Comparison of ENCODE assay signal across 8 mouse cellular contexts in the genomic region with DNA sequence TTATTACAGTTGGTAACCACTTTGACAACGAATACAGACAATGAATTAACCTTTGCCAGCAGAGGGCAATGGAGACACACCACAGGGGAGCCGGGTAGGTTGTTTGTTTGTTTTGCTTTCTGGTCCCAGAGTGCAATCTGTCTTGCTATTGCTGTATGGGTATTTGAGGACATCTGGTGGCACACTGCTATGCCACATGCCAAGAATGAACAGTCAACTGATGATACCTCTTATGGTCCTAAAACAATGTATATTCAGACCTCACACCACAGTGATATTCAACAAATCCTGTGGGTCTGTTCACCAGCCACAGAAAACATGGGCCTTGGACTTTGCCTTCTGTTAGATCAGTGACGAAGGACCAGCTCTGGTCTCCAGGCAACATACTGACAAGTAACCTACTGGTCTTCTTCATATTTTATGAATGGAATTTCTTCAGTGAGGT. TPM values are rescaled to one million over a fixed set of nuclear protein-coding genes. Genes with fewer than 3 reads are reported as not detected.
DNase-seq lines count a peak whose midpoint lies in the region; TF ChIP-seq lines count a peak whose summit lies in the region.

No protein-coding gene starts in this region.

- no peak for TF ChIP-seq POLR2A in spleen, adult 2 months (IDR thresholded peaks at IDR 0.05; ENCODE audit: low read depth, low read length)

- peak; percentile 51 for DNase-seq in adrenal gland, adult 2 months
- DNase-seq in adrenal gland, postnatal 25 days, result no peak
- DNase-seq in spleen, adult 2 months (ENCODE audit: low read depth in 1 of 2, low spot score in 2 of 2), result peak; percentile 22 to 27
- no peak for DNase-seq in spleen, adult 12 weeks (ENCODE audit: low spot score)
- DNase-seq in embryo, embryonic 10.5 days (ENCODE audit: low spot score), result peak; percentile 35
- DNase-seq in lung, adult 18-20 months, result peak; percentile 11 to 46
- no peak for DNase-seq in ovary, adult 18-20 months (ENCODE audit: low spot score)
- DNase-seq in right cerebral cortex, postnatal 25 days, result no peak

- H3K4me3 ChIP-seq in spleen, adult 2 months (ENCODE audit: extremely low read depth, insufficient read depth, insufficient read length), result no peak overlapping the region

- WGBS in spleen, adult 2 months, result 44% methylated on average over 3 of the region's 3 CpGs

- TF ChIP-seq CTCF in spleen, adult 2 months (IDR thresholded peaks at IDR 0.05; ENCODE audit: extremely low read depth, insufficient read depth, insufficient read length, insufficient replicate concordance), result peak; percentile 49; the same call in 1 of the 2 replicates

- no peaks in the 10 kb centered on the region for H3K4me1 ChIP-seq in spleen, adult 2 months (ENCODE audit: control insufficient read depth, insufficient read depth, insufficient read length)

- no peaks in the 10 kb centered on the region; the same call in 1 of the 2 replicates for H3K36me3 ChIP-seq in spleen, adult 2 months (ENCODE audit: control insufficient read depth, insufficient read depth, low read length)

- no peak overlapping the region for H3K27ac ChIP-seq in spleen, adult 2 months (ENCODE audit: insufficient read depth, low read length)

- no peaks in the 10 kb centered on the region for H3K27me3 ChIP-seq in spleen, adult 2 months (ENCODE audit: control insufficient read depth, insufficient read depth, low read length)

RNA-seq across cellular contexts. Expression of gene Dennd5b, which starts 43.5 kb away (rescaled TPM):
- total RNA-seq in adrenal gland, adult 2 months (2021), result 10 to 100 TPM; 13.0 to 14.3 TPM
- 6.9 and 9.6 TPM in 2 replicates for polyA plus RNA-seq in adrenal gland, adult 2 months (2012; rRNA removed)
- 14.0 and 15.7 TPM in 2 replicates for total RNA-seq in adrenal gland, postnatal 25 days (2021)
- 5.1 and 11.8 TPM in 2 replicates for polyA plus RNA-seq in spleen, adult 2 months (2012; rRNA removed)

Comparison
In these comparisons a context has a peak if more than half of its experiments do, and no peak if none do; other contexts are left out.
1. DNase-seq: peak in adrenal gland, adult 2 months (single experiment), spleen, adult 2 months (2 of 2), embryo, embryonic 10.5 days (single experiment) and lung, adult 18-20 months (2 of 2); none in adrenal gland, postnatal 25 days (single experiment), spleen, adult 12 weeks (single experiment), ovary, adult 18-20 months (single experiment) and right cerebral cortex, postnatal 25 days (single experiment).